Mouse (Mus musculus) frontal cortex, adult (tissue): ENCODE results near the gene Spert.

Experiments used
- ATAC-seq: cut with Nextera tagmentation; 2 replicates; pipeline ENCODE4 v1.9.2; 2017; ENCODE audit warnings: mild to moderate bottlenecking, moderate library complexity, mixed read lengths; ENCODE audit not compliant: low TSS enrichment

Spert gene

DNA sequence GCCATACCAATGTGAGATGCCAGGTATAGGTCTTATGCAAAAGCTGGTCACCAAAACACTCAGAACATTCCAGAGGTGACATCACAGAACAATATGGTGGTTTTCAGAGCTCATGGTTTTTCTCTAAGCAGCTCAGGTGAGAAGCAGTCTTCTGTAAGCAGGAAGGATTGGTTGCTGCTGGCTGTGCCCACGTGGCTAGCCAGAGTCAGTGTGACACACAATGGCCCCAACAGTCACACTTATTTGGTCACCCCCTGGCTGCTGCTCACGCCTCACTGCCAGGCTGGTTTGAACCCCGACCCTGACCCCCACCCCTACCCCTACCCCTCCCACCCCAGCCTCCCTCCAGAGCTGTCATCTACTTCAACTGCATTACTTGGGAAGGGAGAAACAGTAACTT lies at the start of gene Spert:
Gene Spert (minus strand): TSS at position 139 of the 400 bp plus-strand sequence.
- no peak for ATAC-seq

DNA sequence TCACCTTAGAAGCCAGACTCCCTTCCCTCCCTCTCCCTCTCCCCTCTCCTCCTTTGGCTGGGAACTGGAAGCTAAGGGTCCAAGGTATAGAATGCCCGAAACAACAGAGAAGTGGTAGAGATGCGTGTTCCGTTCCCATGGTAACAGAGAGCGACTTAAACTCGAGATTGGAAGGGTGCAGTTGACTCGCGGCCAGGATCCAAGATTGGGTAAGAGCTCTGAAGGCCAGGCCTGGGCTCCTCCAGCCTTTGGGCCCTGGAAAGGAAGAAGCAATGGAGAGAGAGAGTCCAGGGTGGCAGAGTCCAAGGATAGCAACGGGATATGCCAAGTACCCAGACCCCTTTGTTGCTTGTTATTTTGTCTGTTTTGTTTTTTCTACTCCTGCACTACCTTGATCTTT lies 49.2 kb upstream of the Spert start, which contains the start of gene Erich6b:
Gene Erich6b (plus strand): TSS at position 180 of the 400 bp plus-strand sequence.
- no peak for ATAC-seq

DNA sequence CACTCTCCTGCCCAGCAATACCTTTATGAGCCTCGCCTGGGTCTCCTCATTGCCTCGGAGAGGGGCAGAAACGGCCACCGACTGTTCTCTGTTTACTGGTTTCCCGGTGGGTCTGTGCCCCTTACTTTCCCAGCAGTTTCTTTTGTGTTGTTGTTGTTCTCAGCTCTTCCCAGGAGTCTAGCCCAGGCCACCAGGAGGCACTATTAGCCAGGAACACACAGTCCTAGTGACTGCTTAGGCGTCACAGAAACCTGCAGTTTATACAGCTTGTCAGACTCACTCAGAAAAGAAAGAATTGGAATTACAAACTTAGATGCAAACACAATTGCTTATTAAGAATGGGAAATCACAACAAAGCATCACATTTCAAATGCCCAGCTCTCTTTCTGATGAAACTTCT lies 48.5 kb upstream of the Spert start:
- 0 out of 2 replicates have a peak, but pooled peaks have one; percentile 50 for ATAC-seq

DNA sequence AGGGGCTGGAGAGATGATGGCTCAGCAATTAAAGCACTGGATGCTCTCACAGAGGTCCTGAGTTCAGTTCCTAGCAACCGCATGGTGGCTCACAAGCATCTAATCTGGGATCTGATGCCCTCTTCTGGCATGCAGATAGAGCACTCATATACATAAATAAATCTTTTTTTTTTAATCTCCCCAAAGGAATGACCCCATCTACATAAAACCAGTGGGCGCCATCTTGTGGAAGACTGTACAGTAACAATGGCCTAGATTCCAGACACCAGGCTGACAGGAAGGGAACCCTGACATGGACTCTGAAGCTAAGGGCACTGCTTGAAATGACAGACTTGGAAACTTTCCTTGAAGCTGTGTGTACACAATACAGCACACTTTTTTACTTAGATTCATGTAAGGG lies 47.9 kb upstream of the Spert start:
- no peak for ATAC-seq

DNA sequence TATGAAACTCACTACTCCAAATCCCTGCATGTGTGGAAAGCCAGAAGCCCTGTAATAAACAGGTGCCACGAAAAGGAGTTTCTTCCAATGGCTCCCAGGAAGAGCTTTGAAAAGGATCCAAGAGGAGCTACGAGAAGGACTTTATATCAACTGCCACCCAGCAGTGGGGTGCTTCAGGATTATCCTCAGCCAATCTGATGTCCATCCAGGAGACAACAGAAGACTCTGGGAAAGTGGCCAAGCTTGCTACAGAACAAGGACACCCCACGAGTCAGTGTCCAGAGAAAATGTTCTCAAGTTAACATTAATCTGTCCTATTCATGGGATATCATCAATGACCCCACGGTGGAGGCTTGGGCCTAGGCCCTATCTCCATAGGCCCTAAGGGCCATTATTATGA lies 44.7 kb upstream of the Spert start:
- ATAC-seq = no peak

DNA sequence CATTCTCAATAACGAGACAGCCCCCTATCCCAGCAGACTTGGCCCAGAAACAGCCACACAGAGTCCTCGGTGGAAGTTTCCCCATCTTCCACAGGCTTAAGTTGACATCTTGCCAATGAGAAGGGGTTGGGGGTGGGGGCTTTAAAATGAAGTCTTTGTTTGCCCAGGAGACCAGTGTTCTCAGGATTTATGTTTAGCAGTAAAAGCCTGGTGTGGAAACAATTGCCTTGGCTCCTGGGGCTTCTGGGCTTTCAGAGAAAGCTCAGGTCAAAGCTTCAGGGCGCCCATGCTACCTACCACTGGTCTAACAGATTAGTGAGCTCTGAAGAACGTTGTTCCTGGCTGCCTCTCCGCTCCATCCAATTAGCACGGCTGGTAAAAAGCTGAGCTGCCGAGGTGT lies 43.2 kb upstream of the Spert start:
- ATAC-seq = no peak

DNA sequence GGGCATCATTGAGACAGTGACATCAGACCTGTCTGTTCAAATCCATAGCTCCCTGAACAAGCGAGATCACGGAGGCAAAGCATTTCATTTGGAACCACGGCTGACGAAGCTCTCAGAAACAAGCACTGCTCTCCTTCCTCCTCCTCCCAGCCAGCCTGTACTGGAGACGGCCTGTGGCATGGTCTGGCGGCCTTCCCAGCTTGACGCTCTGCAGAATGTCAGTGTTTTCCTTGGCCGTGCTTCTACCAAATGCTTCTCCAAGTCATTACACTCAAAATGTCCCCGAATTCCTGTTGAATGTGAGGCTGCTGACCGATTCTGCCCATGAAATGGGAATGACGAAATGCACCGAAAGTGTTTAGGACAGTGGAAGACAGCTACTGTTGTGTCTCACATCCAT lies 42.4 kb upstream of the Spert start:
- peak; percentile 92 for ATAC-seq

DNA sequence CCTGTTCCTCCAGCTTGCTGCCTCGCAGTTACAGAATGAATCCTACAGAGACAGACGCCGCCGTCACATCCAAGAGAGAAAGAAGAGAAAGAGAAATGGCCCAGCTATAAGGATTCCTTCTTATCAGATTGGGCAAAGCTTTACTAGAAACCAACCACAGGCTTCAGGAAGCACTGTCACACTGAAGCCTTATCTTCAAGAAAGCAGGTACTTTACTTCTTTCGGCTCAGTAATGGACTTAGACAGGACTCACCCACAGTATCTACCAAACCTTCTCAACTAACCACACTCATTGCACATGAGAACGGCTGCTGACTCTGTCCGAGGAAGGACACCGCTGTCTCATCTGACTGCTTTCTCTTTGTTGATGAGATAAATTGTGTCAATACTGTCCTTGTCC lies 36.0 kb upstream of the Spert start:
- no peak for ATAC-seq

DNA sequence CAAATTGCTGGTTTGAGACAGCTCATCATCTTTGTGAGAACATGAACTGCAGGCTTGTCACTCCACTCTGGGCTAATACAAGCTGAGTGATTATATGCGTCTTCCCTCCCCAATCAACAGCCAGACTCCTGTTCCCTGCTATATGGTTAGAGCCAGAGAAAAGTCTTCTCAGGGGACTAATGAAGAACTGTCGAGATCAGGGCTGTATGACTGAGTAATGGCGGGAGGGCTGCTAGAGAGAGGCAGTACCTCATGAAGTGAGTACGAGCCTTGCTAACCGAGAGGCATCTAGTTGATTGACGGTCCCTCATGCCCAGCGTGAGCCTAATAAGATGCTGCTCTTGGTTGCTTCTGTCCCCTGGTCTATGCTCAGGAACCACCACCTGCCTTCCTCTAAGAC lies 30.1 kb upstream of the Spert start:
- ATAC-seq = no peak

DNA sequence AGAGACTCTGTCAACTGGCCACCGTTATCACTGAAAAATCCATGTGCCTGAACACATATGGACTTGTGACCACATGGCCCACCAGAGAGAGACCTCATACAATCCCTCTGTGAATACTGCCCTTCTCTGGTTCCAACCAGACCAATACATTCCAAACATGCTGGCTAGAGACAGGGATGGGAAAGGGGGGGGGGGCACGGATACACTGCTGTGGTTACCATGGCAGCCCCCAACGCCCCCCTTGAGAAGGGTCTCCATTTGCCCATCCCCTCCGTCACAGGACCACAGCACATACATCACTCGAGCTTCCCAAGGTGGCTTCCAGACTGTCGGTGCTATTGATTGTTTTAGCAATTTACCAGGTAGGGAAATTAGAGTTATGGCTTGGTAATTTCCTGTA lies 23.5 kb upstream of the Spert start:
- no peak for ATAC-seq

DNA sequence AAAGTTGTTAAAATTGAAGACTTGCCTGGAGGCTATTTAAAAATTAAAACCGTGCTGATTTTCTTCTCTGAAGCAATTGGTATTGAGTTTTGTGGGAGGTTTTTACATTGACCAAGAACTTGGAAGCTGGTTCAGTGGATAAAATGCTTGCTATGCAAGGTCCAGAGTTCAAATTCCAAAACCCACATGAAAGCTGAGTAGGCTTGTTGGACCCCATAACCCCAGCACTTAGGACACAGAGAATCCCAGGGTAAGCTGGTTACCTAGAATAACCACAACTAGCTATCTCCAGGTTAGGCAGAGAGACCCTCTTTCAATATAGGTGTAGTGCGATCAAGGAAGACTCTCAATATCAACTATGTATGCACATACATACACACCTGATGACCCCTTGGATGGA lies 16.3 kb upstream of the Spert start:
- no peak for ATAC-seq

DNA sequence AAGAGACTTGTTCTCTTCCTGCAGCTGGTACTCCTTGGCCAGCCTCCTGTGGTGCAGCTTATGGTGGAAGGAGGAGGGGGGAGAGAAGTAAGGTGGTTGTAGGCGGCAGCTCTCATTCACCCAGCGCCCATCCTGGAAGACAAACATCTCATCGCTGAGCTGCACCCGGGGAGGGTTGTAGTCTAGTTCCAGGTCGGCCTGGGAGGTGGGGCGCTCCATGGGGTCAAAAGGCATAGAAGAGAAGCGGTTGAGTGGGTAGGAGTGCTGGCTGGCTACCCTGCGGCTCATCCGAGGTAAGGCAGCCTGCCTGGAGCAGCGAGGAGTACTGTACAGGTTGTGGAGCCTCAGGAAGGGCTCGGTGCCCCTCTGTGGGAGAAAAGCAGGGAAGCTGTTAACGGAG lies 9.0 kb downstream of the Spert start:
- ATAC-seq = peak; percentile 69

DNA sequence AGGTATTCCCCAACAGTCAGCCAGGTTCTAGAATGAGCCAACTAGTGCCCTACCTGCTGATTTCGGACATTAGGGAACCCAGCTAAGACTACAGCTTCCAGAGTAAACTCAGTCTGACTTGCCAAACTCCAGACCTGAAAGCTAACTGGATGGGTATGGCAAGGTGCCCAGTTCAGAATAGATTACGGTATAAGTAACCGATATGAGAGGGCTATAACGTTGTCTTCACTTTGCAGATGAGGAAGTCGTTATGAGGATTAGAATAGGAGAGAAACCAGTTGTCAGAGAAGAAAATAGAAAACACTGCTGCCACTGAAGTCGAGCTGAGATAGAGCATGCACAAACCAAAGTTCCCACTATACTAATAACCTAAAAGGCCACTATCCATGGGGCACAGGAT lies 13.9 kb downstream of the Spert start:
- no peak for ATAC-seq

DNA sequence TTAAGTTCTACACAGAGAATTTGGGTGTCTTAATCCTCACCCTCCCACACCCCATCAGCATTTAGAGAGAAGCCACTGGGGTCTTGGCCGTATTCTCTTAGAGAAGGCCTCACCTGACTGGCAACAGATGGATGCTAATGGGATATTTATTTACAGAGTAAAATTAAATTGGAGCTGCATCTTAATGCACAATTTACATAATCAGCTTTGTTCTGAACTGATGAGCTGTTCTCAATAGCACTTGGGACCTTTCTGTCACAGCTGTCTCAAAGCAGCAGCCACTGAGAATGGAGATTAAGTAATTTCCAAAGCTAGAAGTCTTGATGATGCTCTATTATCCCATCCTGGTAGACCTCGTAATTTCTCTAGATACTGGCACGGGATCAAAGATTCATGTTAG lies 26.6 kb downstream of the Spert start:
- ATAC-seq = no peak

DNA sequence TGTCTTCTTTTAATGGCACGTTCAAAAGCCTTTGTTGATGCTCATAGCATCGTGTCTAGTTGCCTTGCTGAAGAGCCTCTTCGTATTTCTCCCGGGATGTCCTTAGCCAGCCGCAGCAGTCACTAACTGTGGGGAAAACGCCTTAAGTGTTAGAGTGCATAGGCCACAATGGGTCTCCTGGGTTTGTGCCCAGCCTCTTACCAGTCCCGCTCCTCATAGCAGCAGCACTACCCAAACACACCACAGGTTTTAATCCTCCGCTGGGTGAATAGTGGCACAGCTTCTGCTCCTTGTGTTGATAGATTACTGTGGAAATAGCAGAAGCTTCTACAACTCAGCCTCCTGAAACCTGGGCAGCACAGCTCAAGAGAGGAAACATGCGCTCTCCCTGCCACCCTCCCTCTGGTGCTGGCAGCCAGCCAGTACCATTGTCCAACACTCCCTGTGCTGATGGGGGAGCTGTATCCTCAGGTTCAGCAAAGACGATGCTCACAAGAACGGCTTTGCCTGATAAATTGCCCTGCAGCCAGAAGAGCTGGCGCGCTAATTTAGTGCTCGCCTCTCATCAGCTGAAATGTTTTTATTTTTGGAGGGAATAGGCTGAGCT lies 27.3 kb downstream of the Spert start:
- peak; percentile 62 for ATAC-seq

DNA sequence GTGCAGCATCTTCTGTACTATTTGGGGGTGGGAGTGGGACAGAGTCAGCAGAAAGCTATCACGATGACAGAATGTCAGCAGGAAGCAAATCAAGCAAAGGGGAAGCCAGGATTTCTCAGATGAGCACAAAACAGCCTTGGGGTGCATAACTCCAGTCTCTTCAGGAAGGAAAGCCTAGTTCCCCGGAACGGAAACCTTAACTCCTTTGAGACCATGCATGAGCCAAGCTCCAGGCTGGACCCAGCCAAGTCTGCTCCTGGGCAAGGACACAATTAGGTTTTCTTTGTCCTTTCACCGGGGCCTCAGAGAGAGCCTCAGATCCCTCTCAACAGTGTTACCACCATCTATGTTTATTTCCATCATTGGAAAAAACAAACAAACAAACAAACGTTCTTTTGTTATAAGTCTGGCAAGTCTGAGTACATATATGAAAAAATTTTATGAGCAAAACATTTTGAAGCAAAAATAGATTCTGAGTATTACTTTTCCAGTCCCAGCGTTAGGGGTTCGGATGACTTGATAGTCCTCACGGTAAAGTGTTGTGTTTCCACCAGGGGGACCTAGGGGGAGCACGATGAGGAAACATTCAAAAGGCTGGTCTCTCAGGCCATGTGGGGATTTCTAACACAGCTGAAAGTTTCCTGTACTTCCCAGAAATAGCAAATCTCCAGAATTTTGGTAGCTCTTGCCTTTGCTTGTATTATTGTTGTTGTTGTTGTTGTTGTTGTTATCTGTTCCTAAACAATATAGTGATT lies 31.2 kb downstream of the Spert start:
- ATAC-seq = no peak

DNA sequence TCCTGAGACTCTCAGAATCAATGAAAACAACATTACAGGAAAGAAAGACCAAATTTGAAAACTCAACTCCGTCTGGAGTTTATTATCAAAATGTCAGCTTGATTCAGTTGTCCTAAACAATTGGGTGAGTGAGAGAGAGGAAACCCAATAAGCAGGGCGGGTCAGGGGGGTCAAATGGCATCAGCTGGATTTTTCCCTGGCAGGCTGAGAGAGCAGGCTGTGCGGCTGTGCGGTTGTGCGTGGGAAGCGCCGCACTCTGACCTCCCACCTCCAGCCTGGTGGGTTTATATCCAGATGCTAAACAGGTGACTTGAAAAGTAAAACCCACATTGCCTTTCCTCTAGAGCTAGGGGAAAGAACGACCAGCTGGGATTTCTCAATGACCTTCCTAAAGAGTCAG lies 51.2 kb downstream of the Spert start:
- no peak for ATAC-seq

DNA sequence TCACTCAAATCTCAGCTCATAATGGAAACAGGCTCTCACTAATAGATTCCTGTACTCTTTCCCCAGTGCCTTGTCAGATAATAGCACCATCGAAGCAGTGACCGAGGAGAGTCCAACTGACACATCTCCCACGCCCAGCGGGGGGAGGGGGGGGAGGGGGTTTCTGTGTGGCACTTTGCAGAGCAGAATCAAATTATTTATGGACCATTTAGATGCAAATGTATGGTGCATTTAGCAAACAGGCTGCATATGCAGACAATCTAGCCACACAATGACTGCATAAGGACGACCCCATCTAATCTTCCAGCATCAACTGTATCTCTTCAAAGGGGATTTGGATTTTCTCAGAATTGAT lies 51.9 kb downstream of the Spert start:
- ATAC-seq = no peak

DNA sequence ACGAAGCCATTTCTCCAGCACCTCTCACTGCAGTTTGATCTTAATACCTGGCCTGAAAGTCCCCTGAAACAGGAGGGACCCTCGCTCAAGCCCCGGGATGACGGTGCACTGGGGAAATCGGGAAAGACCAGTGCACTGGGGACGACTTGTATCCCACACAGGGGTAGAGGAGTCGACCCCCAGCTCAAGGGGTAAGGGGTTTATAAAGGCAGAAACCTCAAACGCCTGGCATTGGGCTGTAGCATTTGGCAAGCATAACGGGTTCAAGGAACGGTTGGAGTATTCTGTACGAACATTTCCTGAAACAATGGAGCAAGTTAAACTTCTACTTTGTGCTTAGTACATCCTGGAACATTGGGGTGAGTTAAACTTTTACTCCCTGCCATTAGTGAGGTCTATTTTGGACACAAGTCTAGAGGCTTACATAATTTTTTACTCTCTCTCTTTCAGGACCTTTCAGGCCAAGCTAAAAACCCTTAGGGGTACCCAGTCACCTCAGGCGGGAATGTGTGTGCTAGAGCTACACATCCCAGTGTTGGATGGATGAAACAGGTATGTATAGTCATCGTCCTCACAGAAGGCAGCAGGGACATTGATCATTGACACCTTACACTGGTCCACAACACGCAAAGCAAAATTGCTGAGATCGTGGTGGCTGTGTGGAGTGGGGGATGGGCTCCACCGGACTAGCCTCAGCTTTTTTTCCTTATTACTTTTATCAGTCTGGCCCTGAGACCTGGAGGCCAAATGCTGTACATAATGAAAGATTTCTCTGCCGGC lies 52.5 kb downstream of the Spert start:
- ATAC-seq = no peak

DNA sequence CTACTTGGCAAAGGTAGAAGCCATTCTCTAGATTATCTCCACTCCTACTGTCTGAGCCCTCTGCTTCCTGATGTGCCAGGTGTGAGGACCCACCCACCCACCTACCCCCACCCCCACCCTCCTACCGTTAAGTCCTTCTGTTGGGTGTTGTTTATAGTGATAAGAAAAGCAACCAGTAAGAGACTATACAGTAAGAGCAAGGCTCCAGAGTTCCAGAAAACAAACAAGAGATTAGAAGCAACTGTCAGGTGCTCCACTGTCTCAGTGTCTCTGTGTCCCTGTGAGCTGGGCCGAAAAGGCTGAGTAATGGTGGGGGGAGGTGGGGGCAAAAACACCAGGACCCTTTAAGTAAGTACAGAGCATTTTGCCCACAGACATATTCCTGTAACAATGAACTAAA lies 53.7 kb downstream of the Spert start:
- ATAC-seq = no peak
